11 mouse cellular contexts compared by ENCODE assay signal in the genomic region with DNA sequence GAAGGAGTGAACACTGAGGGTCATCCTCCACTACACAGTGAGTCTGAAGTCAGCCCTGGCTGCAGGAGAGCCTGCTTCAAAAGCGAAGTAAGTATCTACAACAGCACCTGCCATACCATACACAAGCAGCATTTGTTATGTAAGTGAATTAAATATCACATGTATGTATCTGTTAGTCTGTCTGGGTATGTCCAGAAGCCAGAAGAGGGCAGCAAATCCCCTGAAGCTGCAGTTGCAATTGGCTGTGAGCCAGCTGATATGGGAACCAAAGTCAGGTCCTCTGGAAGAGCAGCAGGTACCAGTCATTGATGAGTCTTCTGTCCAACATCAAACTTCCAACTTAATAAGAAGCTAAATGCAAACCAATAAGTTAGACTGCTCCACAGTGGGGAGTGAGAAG.
DNase-seq lines count a peak whose midpoint lies in the region; ATAC-seq and TF ChIP-seq lines count a peak whose summit lies in the region.
"Had no signal": no experiment of that assay in that cellular context is flagged by ENCODE, and none has a peak within 500 bp of the region (broad histone marks: within the 10 kb centered on the region; RNA-seq: fewer than 3 reads in every experiment).

No protein-coding gene starts in this region.

- no peaks in the 10 kb centered on the region for H3K27me3 ChIP-seq in intestine, postnatal 0 days (replicated peaks; ENCODE audit: control insufficient read depth, insufficient read depth, low read length)
- H3K27me3 ChIP-seq in intestine, embryonic 16.5 days (replicated peaks; ENCODE audit: control insufficient read depth, insufficient read depth, low read length), result no peaks in the 10 kb centered on the region
- no peaks in the 10 kb centered on the region for H3K27me3 ChIP-seq in midbrain, postnatal 0 days (ENCODE audit: insufficient read depth, low read length)
- no peaks in the 10 kb centered on the region for H3K27me3 ChIP-seq in midbrain, embryonic 15.5 days (replicated peaks)
- H3K27me3 ChIP-seq: embryonic facial prominence, embryonic 12.5 days; hindbrain, embryonic 12.5 days had no signal

- no peaks in the 10 kb centered on the region for H3K36me3 ChIP-seq in intestine, postnatal 0 days (ENCODE audit: control insufficient read depth, insufficient read depth)
- H3K36me3 ChIP-seq in intestine, embryonic 16.5 days (ENCODE audit: control insufficient read depth, insufficient read depth, low read length), result 0 out of 2 replicates have a peak, but pooled peaks cover 3% of the 10 kb centered on the region
- no peaks in the 10 kb centered on the region for H3K36me3 ChIP-seq in midbrain, postnatal 0 days (ENCODE audit: insufficient read depth, low read length)
- H3K36me3 ChIP-seq in midbrain, embryonic 15.5 days (replicated peaks), result no peaks in the 10 kb centered on the region
- H3K36me3 ChIP-seq: embryonic facial prominence, embryonic 12.5 days had no signal

- no peaks in the 10 kb centered on the region for H3K4me1 ChIP-seq in intestine, postnatal 0 days (replicated peaks; ENCODE audit: control insufficient read depth, insufficient read depth, low read length)
- H3K4me1 ChIP-seq in intestine, embryonic 16.5 days (ENCODE audit: control insufficient read depth, insufficient read depth, low read length), result 0 out of 2 replicates have a peak, but pooled peaks cover 5% of the 10 kb centered on the region
- H3K4me1 ChIP-seq in midbrain, postnatal 0 days (ENCODE audit: insufficient read depth, low read length), result 0 out of 2 replicates have a peak, but pooled peaks cover 2% of the 10 kb centered on the region
- peaks cover 18% of the 10 kb centered on the region for H3K4me1 ChIP-seq in midbrain, embryonic 15.5 days

- ATAC-seq in intestine, postnatal 0 days, result no peak
- no peak for ATAC-seq in intestine, embryonic 16.5 days
- no peak for ATAC-seq in midbrain, postnatal 0 days (ENCODE audit: low FRiP score)
- ATAC-seq in midbrain, embryonic 15.5 days (replicated peaks), result no peak
- ATAC-seq: activated CD4-positive, CD25-positive, alpha-beta regulatory T cell, adult 4 months had no signal

- DNase-seq in midbrain, postnatal 0 days (ENCODE audit: low spot score), result no peak
- DNase-seq in NIH3T3 (ENCODE audit: low read depth), result peak; percentile 38
- peak; percentile 30 for DNase-seq in naive thymus-derived CD4-positive, alpha-beta T cell, adult 2 months (ENCODE audit: low read depth)
- no peak for DNase-seq in B cell, adult 2 months
- DNase-seq: right cerebral cortex, postnatal 14 days had no signal

- H3K4me2 ChIP-seq in intestine, postnatal 0 days (replicated peaks; ENCODE audit: low read depth), result no peak overlapping the region
- H3K4me2 ChIP-seq in intestine, embryonic 16.5 days (ENCODE audit: low read depth, low read length), result no peak overlapping the region
- no peak overlapping the region for H3K4me2 ChIP-seq in midbrain, postnatal 0 days (ENCODE audit: low read depth, low read length, poor library complexity, severe bottlenecking)
- H3K4me2 ChIP-seq in midbrain, embryonic 15.5 days, result no peak overlapping the region
- H3K4me2 ChIP-seq: embryonic facial prominence, embryonic 12.5 days; hindbrain, embryonic 12.5 days had no signal

- no peaks in the 10 kb centered on the region for H3K9me3 ChIP-seq in intestine, postnatal 0 days (ENCODE audit: control insufficient read depth)
- H3K9me3 ChIP-seq in intestine, embryonic 16.5 days (ENCODE audit: control insufficient read depth, low read length), result no peaks in the 10 kb centered on the region
- no peaks in the 10 kb centered on the region for H3K9me3 ChIP-seq in midbrain, postnatal 0 days (ENCODE audit: low read length)
- no peaks in the 10 kb centered on the region for H3K9me3 ChIP-seq in midbrain, embryonic 15.5 days
- H3K9me3 ChIP-seq: embryonic facial prominence, embryonic 12.5 days; hindbrain, embryonic 12.5 days had no signal

- no peak overlapping the region for H3K9ac ChIP-seq in intestine, postnatal 0 days (ENCODE audit: low read depth, low read length)
- H3K9ac ChIP-seq in intestine, embryonic 16.5 days (ENCODE audit: low read depth, low read length), result no peak overlapping the region
- no peak overlapping the region for H3K9ac ChIP-seq in midbrain, postnatal 0 days (replicated peaks; ENCODE audit: low read length, poor library complexity, severe bottlenecking)
- no peak overlapping the region for H3K9ac ChIP-seq in midbrain, embryonic 15.5 days
- H3K9ac ChIP-seq: embryonic facial prominence, embryonic 12.5 days; hindbrain, embryonic 12.5 days had no signal

- H3K27ac ChIP-seq in intestine, postnatal 0 days (ENCODE audit: low read depth, low read length), result no peak overlapping the region
- H3K27ac ChIP-seq in intestine, embryonic 16.5 days (ENCODE audit: low read length), result no peak overlapping the region
- no peak overlapping the region for H3K27ac ChIP-seq in midbrain, postnatal 0 days (ENCODE audit: low read depth, low read length)
- H3K27ac ChIP-seq in midbrain, embryonic 15.5 days, result no peak overlapping the region
- H3K27ac ChIP-seq: embryonic facial prominence, embryonic 12.5 days; hindbrain, embryonic 12.5 days had no signal

- H3K4me3 ChIP-seq in intestine, postnatal 0 days (ENCODE audit: low read depth, low read length), result no peak overlapping the region
- no peak overlapping the region for H3K4me3 ChIP-seq in intestine, embryonic 16.5 days (ENCODE audit: low read length)
- H3K4me3 ChIP-seq in midbrain, postnatal 0 days (ENCODE audit: low read depth, low read length), result no peak overlapping the region
- no peak overlapping the region for H3K4me3 ChIP-seq in midbrain, embryonic 15.5 days
- H3K4me3 ChIP-seq: embryonic facial prominence, embryonic 12.5 days; hindbrain, embryonic 12.5 days had no signal

- WGBS in intestine, postnatal 0 days, result 87% methylated on average over 1 of the region's 1 CpGs
- WGBS in intestine, embryonic 16.5 days, result 91% methylated on average over 1 of the region's 1 CpGs
- WGBS in midbrain, postnatal 0 days, result 100% methylated on average over 1 of the region's 1 CpGs
- WGBS in midbrain, embryonic 15.5 days, result 100% methylated on average over 1 of the region's 1 CpGs

- TF ChIP-seq CTCF in intestine, postnatal 0 days (IDR thresholded peaks at IDR 0.05; ENCODE audit: low read depth), result peak; percentile 60
- TF ChIP-seq CTCF in midbrain, postnatal 0 days (IDR thresholded peaks at IDR 0.05), result peak; percentile 49

Comparison
In these comparisons a context has a peak if more than half of its experiments do, and no peak if none do; other contexts are left out.
1. DNase-seq: peak in NIH3T3 (single experiment) and naive thymus-derived CD4-positive, alpha-beta T cell, adult 2 months (single experiment); none in midbrain, postnatal 0 days (single experiment) and B cell, adult 2 months (0 of 2).